In genomic region chr2:3927141-3927810, GRCm38 (mm10) we compare ENCODE assay signal across 16 mouse cellular contexts.
DNase-seq lines count a peak whose midpoint lies in the region; ATAC-seq and TF ChIP-seq lines count a peak whose summit lies in the region.
"Had no signal": no experiment of that assay in that cellular context is flagged by ENCODE, and none has a peak within 500 bp of the region (broad histone marks: within the 10 kb centered on the region; RNA-seq: fewer than 3 reads in every experiment).

No protein-coding gene starts in this region.

- no peak overlapping the region for H3K4me3 ChIP-seq in gastrocnemius, adult 2 months
- H3K4me3 ChIP-seq: embryonic facial prominence, embryonic 13.5 days; forebrain, embryonic 12.5 days; heart, embryonic 12.5 days; hindbrain, embryonic 10.5 days had no signal

- H3K27ac ChIP-seq in gastrocnemius, adult 2 months: no peak overlapping the region
- H3K27ac ChIP-seq: embryonic facial prominence, embryonic 13.5 days; forebrain, embryonic 12.5 days; hindbrain, embryonic 10.5 days; hindbrain, embryonic 14.5 days had no signal

- ATAC-seq in cerebellum, adult (ENCODE audit: insufficient number of reproducible peaks, low FRiP score, low TSS enrichment): no peak

- intact Hi-C loops in gastrocnemius, adult 2 months (cut with DNase I): no loop called here

- DNase-seq in retina, embryonic 14.5 days (ENCODE audit: low spot score): peak; percentile 52
- DNase-seq in thymus, adult 18-20 months: peak; percentile 46 to 68
- DNase-seq in thymus, postnatal 14 days: peak; percentile 69
- DNase-seq in adrenal gland, adult 8-10 months: no peak
- DNase-seq in gastrocnemius, adult 2 months: no peak
- DNase-seq: adrenal gland, postnatal 10 days; cerebellum, adult 11-12 months; cerebellum, adult 9-10 months; cerebellum, postnatal 36 days; gastrocnemius, postnatal 14 days had no signal

- TF ChIP-seq CTCF in gastrocnemius, adult 2 months (IDR thresholded peaks at IDR 0.05): no peak

Comparison
In these comparisons a context has a peak if more than half of its experiments do, and no peak if none do; other contexts are left out.
1. DNase-seq: peak in retina, embryonic 14.5 days (single experiment), thymus, adult 18-20 months (2 of 2) and thymus, postnatal 14 days (single experiment); none in adrenal gland, adult 8-10 months (single experiment) and gastrocnemius, adult 2 months (single experiment).